Mouse (Mus musculus) forebrain, embryonic 10.5 days (tissue): ENCODE results near the gene Nup107. TPM values are rescaled to one million over a fixed set of nuclear protein-coding genes. Genes with fewer than 3 reads are reported as not detected.

Experiments used
- DNase-seq: peaks from one replicate; pipeline ENCODE4 v3.0.0-alpha.2; 2017; ENCODE audit warnings: low spot score; ENCODE audit errors: extremely low spot score
- H3K27ac ChIP-seq: fragments of 300-500 bp; sonication (generic); 2 replicates; pipeline ENCODE4 v1.5.1; 2016; ENCODE audit warnings: mild to moderate bottlenecking
- H3K27me3 ChIP-seq: fragments of 300-500 bp; sonication (generic); 2 replicates; pipeline ENCODE4 v1.6.1; 2016; ENCODE audit warnings: mild to moderate bottlenecking; ENCODE audit not compliant: poor library complexity, severe bottlenecking
- H3K36me3 ChIP-seq: fragments of 300-500 bp; sonication (generic); replicated peaks from 2 replicates; pipeline ENCODE4 v1.6.1; 2016; ENCODE audit warnings: mild to moderate bottlenecking, moderate library complexity
- H3K4me1 ChIP-seq: fragments of 300-500 bp; sonication (generic); 2 replicates; pipeline ENCODE4 v1.6.1; 2016
- H3K4me3 ChIP-seq: fragments of 300-500 bp; sonication (generic); 2 replicates; pipeline ENCODE4 v1.5.1; 2016; ENCODE audit warnings: mild to moderate bottlenecking, moderate library complexity
- H3K9me3 ChIP-seq: fragments of 300-500 bp; sonication (generic); 2 replicates; pipeline ENCODE4 v1.6.1; 2016; ENCODE audit warnings: mild to moderate bottlenecking, moderate library complexity
- WGBS: fragments of 180-500 bp; shearing (Covaris S2); methylation state at CpG from one replicate; pipeline ENCODE4 v1.1.7; 2016; 5-methylcytosine and 5-hydroxymethylcytosine counted together
- polyA plus RNA-seq: library from polyadenylated mRNA; unstranded; fragments of >200 nt; fragmentation: Nextera tagmentation; extraction: Ambion mirVana; gene quantifications from 2 replicates; pipeline ENCODE4 v1.2.1, GENCODE M21; 2016

The Nup107 gene
- polyA plus RNA-seq, 1 experiment from 2014 or later = 113 TPM

DNA sequence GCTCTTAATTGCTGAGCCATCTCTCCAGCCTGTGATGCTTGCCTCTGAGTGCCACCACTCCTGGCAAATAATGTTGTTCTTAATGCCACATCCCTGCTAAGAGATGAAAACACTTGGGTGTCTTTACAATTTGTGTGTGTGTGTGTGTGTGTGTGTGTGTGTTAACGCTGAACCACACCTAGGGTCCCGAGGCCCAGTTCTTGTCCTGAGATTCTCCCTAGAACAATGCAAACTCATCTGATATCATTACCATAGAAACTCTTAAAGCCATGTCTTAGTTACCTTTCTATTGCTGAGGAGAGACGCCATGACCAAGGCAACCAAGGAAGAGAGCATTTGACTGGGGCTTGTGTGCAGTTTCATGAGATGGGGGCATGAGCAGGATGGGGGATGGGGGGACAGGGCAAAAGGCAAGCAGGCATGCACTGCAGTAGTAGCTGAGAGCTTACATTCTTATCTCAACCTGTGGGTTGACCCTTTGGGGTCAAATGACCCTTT, 78.4 kb downstream of the Nup107 start:
- Histone ChIP-seq H3K27ac (no peak overlapping the region), H3K36me3 (peaks cover 3% of the 10 kb centered on the region), H3K4me1 (peaks cover 40% of the 10 kb centered on the region), H3K9me3 (no peaks in the 10 kb centered on the region), H3K4me3 (no peak overlapping the region), H3K27me3 (no peaks in the 10 kb centered on the region)
- 88% methylated on average over 3 of the region's 3 CpGs for WGBS
- DNase-seq = no peak

DNA sequence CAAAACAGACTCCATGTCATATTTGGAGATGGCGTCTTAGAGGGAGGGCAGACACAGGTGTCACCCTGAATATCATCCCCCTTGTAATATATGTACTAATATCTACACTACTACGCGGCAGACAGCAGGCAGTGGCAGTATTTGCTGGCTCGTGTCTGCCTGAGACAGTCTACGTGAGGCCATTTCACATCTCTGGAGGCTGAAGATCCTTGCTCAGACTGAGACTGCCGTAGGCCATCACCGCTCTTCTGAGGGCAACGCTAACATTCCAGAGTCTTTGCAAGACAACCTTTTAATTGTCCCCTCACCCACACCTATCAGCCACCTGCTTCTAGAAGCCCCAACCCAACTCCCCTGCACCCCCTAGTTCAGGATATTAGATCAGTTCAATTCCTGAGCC, 79.0 kb downstream of the Nup107 start:
- Histone ChIP-seq H3K4me3 (no peak overlapping the region), H3K36me3 (peaks cover 9% of the 10 kb centered on the region), H3K27ac (no peak overlapping the region), H3K4me1 (peaks cover 43% of the 10 kb centered on the region), H3K9me3 (no peaks in the 10 kb centered on the region), H3K27me3 (no peaks in the 10 kb centered on the region)
- WGBS = 89% methylated on average over 8 of the region's 8 CpGs
- no peak for DNase-seq

DNA sequence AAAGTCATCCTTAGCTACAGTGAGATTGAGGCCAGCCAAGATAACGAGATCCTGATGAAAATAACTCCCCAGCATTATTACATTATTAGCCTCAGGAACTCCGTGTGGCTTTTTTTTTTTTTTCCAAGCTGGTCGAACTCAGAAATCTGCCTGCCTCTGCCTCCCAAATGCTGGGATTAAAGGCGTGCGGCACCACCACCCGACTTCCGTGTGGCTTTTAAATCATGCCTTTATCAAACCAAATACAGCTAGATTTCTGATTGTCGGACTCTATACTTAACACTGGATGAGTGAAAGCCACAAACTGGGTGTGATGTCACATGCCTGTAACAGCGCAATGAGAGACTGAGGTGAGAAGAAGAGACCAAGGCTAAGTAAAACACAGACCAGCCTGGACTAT, 79.6 kb downstream of the Nup107 start:
- H3K4me1 ChIP-seq = peaks cover 37% of the 10 kb centered on the region
- no peak overlapping the region for H3K4me3 ChIP-seq
- WGBS = 89% methylated on average over 9 of the region's 9 CpGs
- peaks cover 15% of the 10 kb centered on the region for H3K36me3 ChIP-seq
- no peak for DNase-seq
- H3K9me3 ChIP-seq = no peaks in the 10 kb centered on the region
- H3K27me3 ChIP-seq = no peaks in the 10 kb centered on the region
- no peak overlapping the region for H3K27ac ChIP-seq

DNA sequence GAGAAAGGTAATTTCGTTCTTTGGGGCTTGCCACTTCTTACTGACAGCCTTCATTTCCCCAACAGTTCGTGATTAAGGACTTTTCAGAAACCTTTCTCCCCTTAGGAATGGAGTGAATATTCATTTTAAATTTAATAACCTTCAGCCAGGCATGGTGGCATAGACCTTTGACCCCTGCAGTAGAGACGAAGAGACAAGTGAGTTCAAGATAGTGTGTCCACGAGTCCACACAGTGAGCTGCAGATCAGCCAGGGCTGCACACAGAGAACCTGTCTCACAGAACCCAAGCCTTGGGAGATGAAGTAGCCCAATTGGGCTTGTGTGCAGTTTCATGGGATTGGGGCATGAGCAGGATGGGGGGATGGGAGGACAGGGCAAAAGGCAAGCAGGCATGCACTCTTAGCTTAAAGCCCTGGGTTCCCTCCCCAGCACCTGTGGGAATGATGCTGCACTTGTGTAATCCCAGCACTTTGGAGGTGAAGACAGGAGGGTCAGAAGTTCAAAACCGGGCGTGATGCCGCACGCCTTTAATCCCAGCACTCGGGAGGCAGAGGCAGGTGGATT, 80.2 kb downstream of the Nup107 start:
- H3K9me3 ChIP-seq = no peaks in the 10 kb centered on the region
- DNase-seq = no peak
- WGBS = 92% methylated on average over 9 of the region's 9 CpGs

DNA sequence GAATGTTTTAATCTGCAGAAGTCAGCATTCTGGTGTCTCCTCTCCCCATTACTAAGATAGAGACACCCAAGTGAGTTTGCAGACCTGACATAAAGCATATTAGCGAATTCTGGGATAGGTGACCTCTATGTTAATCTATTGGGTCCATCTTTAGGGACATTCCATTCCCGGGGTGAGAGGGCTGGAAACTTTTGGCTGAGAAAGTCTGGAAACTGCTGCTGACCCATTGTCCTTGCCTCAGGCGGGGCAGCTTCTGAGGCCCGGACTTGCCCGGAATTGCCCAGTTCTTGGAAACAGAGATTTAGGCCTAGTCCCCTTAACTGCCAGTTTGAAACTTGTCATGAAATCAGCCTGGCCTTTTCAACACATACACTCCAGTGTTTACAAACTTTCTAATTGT, 81.1 kb downstream of the Nup107 start:
- H3K9me3 ChIP-seq = no peaks in the 10 kb centered on the region
- H3K4me1 ChIP-seq = peaks cover 24% of the 10 kb centered on the region
- 77% methylated on average over 5 of the region's 5 CpGs for WGBS
- no peaks in the 10 kb centered on the region for H3K27me3 ChIP-seq
- H3K27ac ChIP-seq = peak overlapping the region; percentile 100
- no peak for DNase-seq
- peaks cover 30% of the 10 kb centered on the region for H3K36me3 ChIP-seq
- H3K4me3 ChIP-seq = peak overlapping the region; percentile 89

More for the DNA sequence above, 80.2 kb downstream of the Nup107 start:
- no peak overlapping the region for H3K27ac ChIP-seq
- no peaks in the 10 kb centered on the region for H3K27me3 ChIP-seq
- peaks cover 31% of the 10 kb centered on the region for H3K4me1 ChIP-seq
- H3K4me3 ChIP-seq = no peak overlapping the region
- peaks cover 21% of the 10 kb centered on the region for H3K36me3 ChIP-seq

DNA sequence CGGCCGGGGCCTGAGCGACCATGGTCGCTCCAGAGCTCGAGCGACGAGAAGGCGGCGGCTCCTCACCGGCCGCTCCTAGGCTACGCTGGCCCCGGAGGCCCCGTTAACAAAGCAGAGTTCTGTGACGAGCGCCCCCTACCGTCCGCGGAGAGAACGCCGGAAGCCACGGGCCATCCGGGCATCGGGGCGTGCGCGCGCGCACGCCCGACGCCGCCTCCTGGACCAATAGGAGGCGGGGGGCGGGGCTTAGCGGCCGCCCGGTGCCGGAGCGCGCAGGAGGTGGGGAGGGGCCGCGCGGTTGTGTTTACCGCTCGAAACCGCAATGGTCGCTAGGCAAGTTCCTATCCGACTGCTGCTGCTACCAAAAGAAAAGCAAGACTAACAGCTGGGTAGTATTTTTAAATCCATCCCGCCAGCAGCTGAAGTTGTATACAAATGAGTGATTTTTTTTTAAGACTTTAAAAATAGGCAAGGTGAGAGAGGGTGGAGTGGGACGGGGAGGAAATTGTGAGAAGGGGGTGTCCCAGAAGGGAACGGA, 81.8 kb downstream of the Nup107 start, which contains the start of gene Mdm2:
Gene Mdm2, minus strand, starts transcription at position 155 of the 538 bp plus-strand sequence.
- H3K4me1 ChIP-seq = peaks cover 19% of the 10 kb centered on the region
- under 1% methylated on average over 52 of the region's 52 CpGs for WGBS
- peak within 1 kb of the TSS; percentile 100 for H3K27ac ChIP-seq
- H3K4me3 ChIP-seq = peak within 1 kb of the TSS; percentile 89
- H3K27me3 ChIP-seq = no peaks in the 10 kb centered on the region
- peaks cover 37% of the 10 kb centered on the region for H3K36me3 ChIP-seq
- peak; percentile 96 for DNase-seq
- no peaks in the 10 kb centered on the region for H3K9me3 ChIP-seq

DNA sequence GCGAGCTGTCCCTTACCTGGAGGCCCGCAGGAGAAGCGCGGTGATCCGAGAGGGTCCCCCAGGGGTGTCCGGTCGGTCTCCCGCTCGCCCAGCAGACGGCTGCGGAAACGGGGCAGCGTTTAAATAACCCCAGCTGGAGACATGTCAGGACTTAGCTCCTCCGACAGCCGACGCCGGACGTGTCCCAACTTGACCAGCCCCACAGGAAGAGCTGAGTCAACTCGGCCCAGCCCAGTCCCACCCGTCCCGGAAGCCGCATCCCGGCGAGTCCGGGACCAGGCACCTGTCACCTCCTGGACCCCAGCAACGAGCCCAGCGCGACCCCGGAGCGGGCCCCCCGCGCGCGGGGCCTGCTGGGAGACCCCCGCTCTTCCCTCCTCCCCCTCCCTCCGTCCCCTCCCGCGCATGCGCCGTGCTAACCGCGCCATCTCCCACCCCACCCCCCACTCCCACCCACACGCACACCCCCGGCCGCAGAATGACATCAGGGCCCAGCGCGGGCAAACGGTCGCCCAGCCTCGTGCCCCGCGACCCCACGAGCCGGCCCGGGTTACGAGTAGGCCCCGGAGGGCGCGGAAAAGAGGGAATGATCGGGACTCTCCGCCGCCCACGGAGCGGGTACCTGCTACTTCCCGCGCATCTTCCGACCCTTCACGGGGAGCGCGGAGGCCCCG, 82.4 kb downstream of the Nup107 start:
- H3K27ac ChIP-seq = peak overlapping the region; percentile 100
- no peaks in the 10 kb centered on the region for H3K27me3 ChIP-seq
- under 1% methylated on average over 67 of the region's 71 CpGs for WGBS
- H3K4me1 ChIP-seq = peaks cover 19% of the 10 kb centered on the region
- peak overlapping the region; percentile 89 for H3K4me3 ChIP-seq
- H3K36me3 ChIP-seq = peaks cover 43% of the 10 kb centered on the region
- no peaks in the 10 kb centered on the region for H3K9me3 ChIP-seq
- peak; percentile 82 for DNase-seq

DNA sequence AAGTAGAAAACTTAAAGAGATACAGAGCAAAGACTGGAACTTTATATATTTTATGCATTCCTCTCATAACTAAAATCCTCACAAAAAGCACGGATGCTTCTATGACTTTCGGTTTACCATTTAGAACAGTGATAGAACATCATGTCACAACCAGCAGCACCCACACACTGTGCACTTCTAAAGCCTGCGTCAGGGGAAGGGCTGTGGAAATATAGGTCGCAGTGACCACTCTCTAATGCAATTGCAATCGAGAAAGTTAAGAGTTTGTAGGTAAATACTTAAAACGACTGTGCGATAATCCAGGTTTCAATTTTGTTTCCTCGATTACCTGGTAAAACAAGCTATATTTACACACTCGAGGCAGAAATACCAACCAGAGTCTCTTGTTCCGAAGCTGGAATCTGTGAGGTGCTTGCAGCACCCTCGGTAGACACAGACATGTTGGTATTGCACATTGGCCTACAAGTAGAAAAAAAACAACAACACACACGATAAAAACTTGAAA, 83.1 kb downstream of the Nup107 start:
- H3K4me3 ChIP-seq = peak overlapping the region; percentile 89
- DNase-seq = no peak
- H3K27ac ChIP-seq = peak overlapping the region; percentile 100; the same call in 1 of the 2 replicates
- H3K27me3 ChIP-seq = no peaks in the 10 kb centered on the region
- 62% methylated on average over 12 of the region's 12 CpGs for WGBS
- no peaks in the 10 kb centered on the region for H3K9me3 ChIP-seq
- peaks cover 19% of the 10 kb centered on the region for H3K4me1 ChIP-seq
- H3K36me3 ChIP-seq = peaks cover 50% of the 10 kb centered on the region

DNA sequence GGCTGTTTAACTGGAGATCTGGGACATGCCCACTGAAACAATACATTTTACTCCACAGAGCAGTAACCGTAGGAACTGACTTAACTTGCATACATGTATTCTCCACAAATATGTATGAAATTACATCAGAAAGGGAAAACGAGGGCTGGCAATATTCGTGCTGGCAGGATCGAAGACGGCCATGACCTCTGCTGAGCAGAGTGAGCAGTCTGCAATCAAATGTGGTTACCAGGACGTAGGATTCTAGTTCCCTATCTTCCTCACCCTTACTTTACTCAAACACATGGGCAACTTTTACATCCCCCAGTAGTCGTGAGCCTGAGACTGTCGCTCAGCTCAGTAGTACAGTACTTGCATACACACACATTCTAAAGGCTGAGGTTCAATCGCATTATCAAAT, 83.6 kb downstream of the Nup107 start:
- Histone ChIP-seq H3K9me3 (no peaks in the 10 kb centered on the region), H3K4me1 (peaks cover 19% of the 10 kb centered on the region), H3K36me3 (peaks cover 56% of the 10 kb centered on the region), H3K27me3 (no peaks in the 10 kb centered on the region), H3K27ac (no peak overlapping the region), H3K4me3 (peak overlapping the region; percentile 89)
- WGBS = 92% methylated on average over 9 of the region's 9 CpGs
- no peak for DNase-seq

DNA sequence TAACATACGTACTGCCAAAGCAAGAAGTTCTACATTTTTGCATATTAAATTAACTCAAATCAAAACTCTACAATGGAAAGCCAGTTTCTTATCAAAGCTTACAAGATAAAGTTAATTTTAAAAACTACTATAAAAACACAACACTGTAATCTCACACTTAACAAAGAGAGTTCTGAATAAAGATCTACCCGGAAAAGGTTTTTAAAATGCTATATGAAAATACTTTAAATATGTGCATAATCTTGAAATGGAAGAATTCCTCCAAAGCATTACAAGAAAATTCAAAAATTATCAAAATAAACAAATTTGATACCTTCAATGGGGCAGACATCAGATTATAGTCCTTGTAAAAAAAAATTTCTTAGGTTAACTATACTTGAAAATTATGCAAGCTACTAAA, 84.1 kb downstream of the Nup107 start:
- peaks cover 60% of the 10 kb centered on the region for H3K36me3 ChIP-seq
- DNase-seq = no peak
- peaks cover 19% of the 10 kb centered on the region for H3K4me1 ChIP-seq
- H3K27me3 ChIP-seq = no peaks in the 10 kb centered on the region
- WGBS = 94% methylated on average over 2 of the region's 2 CpGs
- no peak overlapping the region for H3K4me3 ChIP-seq
- no peaks in the 10 kb centered on the region for H3K9me3 ChIP-seq
- H3K27ac ChIP-seq = no peak overlapping the region

DNA sequence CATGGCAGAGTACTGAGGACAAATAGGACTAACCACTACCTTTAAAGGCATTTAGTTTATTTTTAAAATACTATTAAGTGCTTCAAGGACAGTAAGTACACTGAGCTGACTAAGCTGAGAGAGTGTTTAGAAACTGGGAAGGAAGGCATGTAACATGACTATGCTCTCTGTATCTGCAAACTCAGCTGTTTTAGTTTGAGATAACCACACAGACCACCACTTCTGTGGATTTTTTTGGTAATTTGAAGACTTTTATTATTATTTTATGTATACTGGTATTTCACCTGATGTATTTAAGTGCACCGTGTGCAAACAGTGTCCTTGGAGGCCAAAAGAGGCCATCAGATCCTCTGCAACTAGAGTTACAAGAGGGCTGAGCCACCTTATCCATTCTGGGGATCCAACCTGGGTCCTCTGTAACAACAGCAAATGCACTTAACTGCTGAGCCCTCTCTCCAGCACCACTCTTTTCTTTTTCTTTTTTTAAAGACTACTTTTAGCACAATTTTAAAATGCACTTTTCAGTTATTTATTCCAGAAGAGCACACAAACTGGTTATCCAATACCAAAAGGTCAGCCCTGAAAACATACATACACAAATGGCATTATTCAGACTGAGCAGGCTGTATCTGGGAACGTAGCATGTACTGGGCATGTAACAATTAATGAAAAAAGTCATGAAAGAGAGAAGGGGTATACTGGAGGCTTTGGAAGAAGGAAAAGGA, 85.2 kb downstream of the Nup107 start:
- 92% methylated on average over 2 of the region's 2 CpGs for WGBS
- Histone ChIP-seq H3K9me3 (no peaks in the 10 kb centered on the region), H3K27ac (no peak overlapping the region), H3K27me3 (no peaks in the 10 kb centered on the region), H3K36me3 (peaks cover 71% of the 10 kb centered on the region), H3K4me3 (no peak overlapping the region), H3K4me1 (peaks cover 19% of the 10 kb centered on the region)
- DNase-seq = no peak

DNA sequence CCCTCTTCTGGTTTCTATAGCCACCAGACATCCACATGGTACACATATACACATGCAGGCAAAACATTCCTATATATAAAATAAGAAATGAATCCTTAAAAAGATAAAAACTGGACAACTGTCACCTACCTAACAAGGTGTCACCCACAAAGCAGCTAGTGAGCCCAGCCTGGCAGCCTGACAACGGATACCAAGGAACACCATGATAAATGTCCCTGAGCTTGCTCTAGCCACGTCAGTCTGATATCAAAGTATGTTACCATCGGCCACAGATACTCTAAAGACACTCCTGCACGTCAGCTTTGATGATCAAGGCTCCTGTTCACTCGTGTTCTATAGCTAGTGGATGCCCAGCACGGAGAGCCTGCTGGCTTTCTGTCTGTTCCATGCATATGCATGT, 86.1 kb downstream of the Nup107 start:
- DNase-seq = no peak
- WGBS = 94% methylated on average over 6 of the region's 6 CpGs
- Histone ChIP-seq H3K27me3 (no peaks in the 10 kb centered on the region), H3K9me3 (no peaks in the 10 kb centered on the region), H3K4me1 (peaks cover 15% of the 10 kb centered on the region), H3K27ac (no peak overlapping the region), H3K4me3 (no peak overlapping the region), H3K36me3 (peaks cover 80% of the 10 kb centered on the region)
